Mouse (Mus musculus): ENCODE data around the gene Flot1.

Flot1 gene

GRCm38 (mm10) chr17:35812307-35812706, 10.7 kb upstream of the Flot1 start:
- no peak for DNase-seq

GRCm38 (mm10) chr17:35812736-35813135, 10.3 kb upstream of the Flot1 start:
- no peak for DNase-seq

DNA sequence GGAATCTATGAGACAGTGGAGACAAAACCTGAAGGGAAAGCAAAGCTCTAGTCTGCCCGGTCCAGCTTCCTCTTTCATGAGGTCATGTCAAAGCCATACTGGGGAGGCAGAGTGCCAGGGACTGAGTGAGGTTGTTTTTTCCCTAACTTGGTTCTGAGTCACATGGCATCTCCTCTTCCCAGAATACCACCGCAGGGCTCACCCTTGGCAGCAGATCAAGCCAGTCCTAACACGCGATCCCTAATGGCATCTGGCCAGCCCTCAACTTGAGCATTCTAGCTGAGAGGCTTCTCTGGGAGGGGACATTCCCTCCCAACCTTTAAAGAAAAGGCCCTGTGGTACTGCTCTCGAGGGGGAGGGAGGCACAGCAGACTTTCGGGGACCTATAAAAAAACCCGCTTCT, 9.8 kb upstream of the Flot1 start:
- no peak for DNase-seq

DNA sequence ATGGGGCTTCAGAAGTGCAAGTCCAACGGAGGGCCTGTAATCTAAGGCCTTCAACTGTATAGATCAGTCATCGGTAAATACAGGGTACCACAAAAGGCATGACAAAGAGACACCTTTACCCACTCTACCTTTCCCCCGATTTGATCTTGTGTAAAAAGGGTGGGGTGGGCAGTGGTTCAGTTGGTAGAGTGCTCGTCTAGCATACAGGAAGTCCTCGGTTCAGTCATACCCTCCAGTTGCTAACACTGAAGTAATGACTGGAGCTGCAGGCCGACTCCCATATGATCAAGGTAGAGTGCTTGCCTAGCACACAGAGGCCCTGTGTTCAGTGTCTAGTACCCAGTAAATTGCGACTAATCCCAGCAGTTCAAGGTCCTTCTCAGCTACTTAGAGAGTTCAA, 9.4 kb upstream of the Flot1 start:
- no peak for DNase-seq

- DNase-seq: no peak
Observed at GRCm38 (mm10) chr17:35814678-35815077, 8.4 kb upstream of the Flot1 start.

- no peak for DNase-seq
Observed at GRCm38 (mm10) chr17:35815836-35816235, 7.2 kb upstream of the Flot1 start.

GRCm38 (mm10) chr17:35816686-35817085, 6.3 kb upstream of the Flot1 start:
- DNase-seq: no peak

DNA sequence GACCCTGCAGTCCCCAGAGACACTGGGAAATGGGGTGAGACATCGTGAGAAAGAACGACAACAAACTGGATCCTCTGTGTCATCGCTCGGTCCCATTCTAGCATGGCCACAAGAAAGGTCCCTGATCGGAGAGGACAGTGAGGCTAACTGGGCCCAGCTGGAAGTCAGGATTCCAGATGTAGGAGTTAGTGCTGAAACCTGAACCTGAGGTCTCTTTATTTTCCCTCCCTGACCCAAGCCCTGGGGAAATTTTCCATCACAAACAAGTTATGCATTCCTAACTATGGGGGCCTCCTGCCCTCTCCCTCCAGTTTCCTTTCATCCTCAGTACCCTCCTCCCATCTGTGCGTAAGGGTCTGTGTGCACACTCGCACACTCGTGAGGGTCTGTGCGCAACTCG, 5.8 kb upstream of the Flot1 start:
- DNase-seq: no peak

DNA sequence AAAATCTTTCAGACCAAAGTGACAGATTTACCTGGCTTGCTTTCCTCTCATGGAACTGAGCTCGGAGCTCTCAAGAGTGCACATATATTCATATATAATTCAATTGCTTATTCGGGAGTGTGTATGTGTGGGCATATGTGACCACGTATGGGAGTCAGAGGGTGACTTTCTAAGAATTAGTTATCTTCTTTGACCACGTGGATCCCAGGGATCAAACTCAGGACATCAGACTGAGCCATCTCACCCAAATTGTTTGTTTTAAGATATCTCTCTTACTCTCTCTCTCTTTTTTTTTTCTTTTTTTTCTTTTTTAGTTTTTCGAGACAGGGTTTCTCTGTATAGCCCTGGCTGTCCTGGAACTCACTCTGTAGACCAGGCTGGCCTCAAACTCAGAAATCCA, 2.9 kb upstream of the Flot1 start:
- no peak for DNase-seq

GRCm38 (mm10) chr17:35821439-35822430, 1.3 kb upstream of the Flot1 start, which contains the start of gene Ier3:
Gene Ier3, plus strand, starts transcription at chr17:35821684.
- DNase-seq: peak; percentile 56 to 61

DNA sequence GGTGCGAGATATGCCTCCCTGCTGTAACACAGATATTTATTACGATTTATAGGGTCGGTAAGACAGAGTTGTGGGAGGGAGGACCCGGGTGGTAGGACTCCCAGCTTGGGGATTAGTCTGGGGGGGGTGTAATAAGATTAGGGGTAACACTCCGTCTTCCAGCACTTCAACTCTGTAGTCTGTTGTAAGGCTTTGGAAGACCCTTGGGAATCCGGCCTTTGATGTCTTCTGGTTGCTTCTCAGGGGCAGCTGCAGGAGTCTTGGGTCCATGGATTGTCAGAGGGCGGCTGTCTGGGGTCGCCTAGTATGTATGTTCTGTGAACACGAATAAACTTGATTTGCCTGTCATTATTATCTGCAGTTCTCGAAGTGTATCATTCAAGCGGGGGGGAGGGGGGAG, 466 bp upstream of the Flot1 start:
- no peak for DNase-seq

DNA sequence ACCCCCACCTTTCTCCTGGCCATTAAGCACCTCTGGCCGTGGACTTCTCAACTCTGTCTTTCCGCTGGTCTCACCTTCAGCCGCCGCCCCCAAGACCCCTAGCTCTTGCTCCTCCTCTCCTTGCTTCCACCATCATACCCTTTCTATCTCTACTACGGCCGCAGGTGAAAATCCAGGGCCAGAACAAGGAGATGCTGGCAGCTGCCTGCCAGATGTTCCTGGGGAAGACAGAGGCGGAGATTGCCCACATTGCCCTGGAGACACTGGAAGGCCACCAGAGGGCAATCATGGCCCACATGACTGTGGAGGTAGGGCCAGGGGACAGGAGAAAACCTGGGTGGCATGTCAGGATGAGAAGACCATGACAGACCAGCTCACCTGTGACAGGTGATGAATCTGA, 1.4 kb downstream of the Flot1 start:
- no peak for DNase-seq

GRCm38 (mm10) chr17:35825109-35825850, 2.2 kb downstream of the Flot1 start:
- DNase-seq: no peak

DNA sequence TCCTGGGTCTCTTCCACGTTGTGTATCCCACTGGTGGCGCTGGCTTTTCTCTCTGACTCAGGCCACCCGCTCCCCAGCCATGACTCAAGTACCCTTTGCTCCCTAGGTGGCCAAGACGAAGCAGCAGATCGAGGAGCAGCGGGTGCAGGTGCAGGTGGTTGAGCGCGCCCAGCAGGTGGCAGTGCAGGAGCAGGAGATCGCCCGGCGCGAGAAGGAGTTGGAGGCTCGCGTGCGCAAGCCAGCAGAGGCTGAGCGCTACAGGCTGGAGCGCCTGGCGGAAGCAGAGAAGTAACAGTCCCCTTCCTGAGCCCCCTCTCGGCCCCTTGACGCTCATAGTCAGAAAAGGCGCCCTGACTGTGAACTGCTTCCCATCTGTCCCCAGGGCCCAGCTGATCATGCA, 6.7 kb downstream of the Flot1 start:
- peak; percentile 86 for DNase-seq

GRCm38 (mm10) chr17:35832400-35833238, 9.6 kb downstream of the Flot1 start:
- DNase-seq: no peak

DNA sequence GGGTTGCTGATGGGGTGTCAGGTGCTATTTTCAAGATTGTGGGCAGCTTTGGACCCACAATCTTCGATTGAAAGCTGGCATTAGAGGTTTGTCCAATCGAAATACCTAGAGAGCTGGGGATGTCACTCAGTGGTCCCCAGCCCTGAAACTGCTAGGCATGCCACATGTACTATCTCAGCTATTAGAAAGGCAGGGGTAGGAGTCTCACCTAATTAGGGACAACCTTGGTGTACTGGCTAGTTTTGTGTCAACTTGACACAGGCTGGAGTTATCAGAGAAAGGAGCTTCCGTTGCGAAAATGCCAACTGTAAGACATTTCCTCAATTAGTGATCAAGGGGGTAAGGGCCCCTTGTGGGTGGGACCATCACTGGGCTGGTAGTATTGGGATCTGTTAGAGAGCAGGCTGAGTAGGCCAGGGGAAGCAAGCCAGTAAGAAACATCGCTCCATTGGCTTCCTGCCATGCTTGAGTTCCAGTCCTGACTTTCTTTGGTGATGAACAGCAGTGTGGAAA, 10.3 kb downstream of the Flot1 start:
- DNase-seq: no peak

DNA sequence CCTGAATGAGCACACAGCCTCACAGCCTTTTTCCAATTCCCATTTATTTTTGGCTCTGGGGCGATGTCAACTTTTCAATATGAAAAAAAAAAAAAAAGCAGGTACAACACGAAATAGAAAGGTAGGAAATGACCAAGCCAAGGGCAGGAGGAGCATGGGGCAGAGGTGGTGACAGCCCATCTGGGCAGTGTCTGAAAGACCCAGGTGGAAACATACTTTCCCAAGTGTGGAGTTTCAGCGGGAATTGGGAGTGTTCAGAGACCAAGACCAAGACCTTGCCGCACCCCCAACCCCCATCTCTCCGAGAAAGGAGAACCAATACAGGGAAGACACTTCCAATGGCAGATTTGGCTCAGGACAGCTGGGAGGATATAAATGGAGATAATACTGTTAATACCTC, 10.9 kb downstream of the Flot1 start:
- no peak for DNase-seq

DNA sequence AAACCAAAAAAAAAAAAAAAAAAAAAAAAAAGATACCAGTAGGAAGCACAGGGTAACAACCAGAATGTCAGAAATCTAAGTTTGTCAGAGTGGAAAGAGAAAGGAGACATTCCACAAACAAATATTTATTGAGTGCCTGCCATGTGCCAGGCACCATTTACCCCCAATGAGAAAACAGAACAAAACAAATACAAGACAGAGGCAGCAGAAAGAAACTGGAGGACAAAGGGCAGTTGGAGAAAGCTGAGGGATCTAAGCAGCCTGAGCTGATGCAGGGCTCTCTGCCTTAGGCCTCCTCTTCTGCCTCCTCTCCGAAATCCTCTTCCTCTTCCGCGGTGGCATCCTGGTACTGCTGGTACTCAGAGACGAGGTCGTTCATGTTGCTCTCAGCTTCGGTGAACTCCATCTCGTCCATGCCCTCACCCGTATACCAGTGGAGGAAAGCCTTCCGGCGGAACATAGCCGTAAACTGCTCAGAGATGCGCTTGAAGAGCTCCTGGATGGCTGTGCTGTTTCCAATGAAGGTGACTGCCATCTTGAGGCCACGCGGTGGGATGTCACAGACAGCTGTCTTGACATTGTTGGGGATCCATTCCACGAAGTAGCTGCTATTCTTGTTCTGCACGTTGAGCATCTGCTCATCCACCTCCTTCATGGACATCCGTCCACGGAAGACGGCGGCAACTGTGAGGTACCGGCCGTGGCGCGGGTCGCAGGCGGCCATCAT, 11.8 kb downstream of the Flot1 start:
- DNase-seq: peak in 1 of 2 experiments; percentile 29

DNA sequence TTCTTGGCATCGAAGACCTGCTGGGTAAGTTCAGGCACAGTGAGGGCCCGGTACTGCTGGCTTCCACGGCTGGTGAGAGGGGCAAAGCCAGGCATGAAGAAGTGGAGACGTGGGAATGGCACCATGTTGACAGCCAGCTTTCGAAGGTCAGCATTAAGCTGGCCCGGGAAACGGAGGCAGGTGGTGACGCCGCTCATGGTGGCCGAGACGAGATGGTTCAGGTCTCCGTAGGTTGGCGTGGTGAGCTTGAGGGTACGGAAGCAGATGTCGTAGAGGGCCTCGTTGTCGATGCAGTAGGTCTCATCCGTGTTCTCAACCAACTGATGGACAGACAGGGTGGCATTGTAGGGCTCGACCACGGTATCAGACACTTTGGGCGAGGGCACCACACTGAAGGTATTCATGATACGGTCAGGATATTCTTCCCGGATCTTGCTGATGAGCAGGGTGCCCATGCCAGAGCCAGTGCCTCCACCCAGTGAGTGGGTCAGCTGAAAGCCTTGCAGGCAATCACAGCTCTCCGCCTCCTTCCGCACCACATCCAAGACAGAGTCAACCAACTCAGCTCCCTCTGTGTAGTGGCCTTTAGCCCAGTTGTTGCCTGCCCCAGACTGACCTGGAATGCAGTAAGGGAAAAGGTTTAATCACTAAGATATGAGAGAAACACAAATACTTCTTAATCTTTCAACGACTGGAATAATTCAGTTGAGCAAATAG, 12.6 kb downstream of the Flot1 start:
- peak in 1 of 2 experiments; percentile 45 for DNase-seq

DNA sequence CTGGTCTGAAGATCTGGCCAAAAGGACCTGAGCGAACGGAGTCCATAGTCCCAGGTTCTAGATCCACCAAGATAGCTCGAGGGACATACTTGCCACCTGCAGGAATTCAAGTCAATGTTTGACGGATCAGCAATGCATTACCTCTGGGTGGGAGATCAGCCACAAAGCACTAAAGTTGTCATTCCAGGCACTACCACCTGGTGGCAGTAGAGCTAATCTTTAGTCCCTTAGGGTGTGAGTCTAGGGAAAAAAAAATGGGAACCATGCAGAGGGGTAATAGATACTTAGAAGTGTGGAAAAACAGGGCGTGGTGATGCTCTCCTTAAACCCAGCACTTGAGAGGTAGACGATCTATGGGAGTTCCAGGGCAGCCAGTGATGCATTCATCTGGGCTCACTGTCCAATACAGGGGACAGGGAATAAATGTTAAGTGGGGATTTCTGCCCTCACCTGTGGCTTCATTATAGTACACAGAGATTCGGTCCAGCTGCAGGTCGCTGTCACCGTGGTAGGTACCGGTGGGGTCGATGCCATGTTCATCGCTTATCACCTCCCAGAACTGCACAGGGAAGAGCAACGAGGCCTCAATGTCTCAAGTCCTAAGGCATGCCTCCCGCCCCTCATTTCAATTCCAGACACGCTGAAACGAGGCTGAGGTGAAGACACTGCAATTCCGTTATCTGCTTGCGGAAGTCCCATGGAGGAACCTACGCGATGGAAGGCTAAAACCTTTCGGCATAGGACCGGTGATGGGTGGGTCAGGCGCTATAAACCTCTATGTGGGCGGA, 13.3 kb downstream of the Flot1 start:
- DNase-seq: peak; percentile 89

Measured in cerebellum, adult 18-20 months (tissue).